Mouse (Mus musculus) cerebellum, postnatal 10 days (tissue): Measurements from ENCODE around the gene Aup1.

Source experiments
- DNase-seq, 2 experiments: peaks; one replicate each; pipeline ENCODE4 v3.0.0; 2021; ENCODE audit warnings: mixed read lengths in 2 of 2

Gene Aup1

DNA sequence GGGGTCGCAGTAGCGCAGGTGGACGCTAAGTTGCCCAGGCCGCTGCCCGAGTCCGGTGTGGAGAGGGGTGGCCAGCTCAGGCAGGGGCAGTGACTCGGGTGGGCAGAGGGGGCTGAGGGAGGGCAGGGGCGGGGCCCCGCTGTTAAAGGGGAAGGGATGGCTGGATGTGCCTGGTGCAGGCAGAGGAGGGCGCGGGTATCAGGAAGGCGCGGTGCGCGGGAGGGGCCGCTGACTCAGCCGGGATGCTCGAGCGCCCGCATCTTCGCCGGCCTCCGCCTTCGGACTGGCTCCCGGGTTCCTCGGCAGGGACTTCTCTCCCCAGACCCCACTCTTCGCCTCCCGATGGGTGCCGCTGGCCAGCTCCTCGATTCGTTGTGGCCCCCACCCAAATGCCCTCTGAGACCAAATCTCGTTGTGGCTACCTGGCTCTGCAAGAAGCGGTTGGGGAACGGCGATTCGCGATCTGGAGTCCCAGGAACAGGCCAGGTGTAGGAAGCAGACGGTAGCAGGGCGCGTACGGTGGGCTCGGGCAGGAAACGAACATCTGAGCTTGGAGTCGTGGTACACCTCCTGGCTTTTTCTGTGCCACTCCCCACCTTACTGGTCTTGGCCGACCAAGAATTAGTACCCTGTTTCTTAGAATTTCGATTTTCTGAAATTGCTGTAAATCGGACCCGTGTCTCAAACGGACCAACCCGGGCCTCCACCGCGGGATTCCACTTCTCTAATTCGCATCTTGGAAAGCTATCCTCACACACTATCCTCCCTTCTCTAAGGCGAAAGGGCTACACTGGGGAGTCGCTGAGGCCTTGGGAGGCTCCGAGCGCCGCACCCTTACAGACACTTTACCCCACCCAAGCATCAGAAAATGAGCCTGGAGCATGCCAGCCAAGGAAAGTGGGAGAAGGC is 16.2 kb downstream of the Aup1 start:
- peak; percentile 45 to 74 for DNase-seq

DNA sequence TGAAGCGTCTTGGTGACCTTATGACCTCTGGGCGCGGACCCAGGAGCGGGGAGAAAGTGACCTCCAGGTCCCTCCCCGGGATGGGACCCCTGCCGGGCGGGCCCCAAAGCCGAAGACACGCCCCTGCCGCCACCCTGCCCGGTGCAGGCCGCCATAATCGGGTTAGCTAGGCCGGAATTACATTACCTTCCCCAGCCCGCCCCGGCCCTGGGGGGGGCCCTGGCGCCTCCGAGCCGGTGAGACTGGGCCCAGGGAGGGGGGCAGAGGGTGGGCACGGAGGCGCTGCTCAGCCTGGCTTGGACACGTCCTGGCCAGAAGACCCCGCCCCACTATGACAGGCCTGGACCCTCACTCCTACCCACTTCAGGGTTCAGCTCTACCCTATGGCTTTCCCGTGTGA is 16.9 kb downstream of the Aup1 start:
- peak in 1 of 2 experiments; percentile 49 for DNase-seq

DNA sequence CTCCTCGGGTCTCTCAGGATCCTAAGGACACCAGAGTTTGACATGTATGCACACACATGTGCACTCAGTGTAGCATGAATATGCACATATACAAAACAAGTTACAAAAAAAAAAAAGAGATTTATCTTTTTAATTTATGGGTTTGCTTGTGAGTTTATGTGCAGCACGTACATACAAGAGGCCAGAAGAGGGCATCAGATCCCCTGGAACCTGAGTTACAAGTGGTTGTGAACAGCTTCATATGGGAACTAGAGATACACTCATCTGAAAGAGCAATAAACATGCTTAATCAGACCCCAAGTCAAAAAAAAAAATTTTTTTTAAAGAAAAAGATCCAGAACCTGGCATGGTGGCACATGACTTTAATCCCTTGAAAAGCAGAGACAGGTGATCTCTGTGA is 20.7 kb downstream of the Aup1 start:
- no peak for DNase-seq

DNA sequence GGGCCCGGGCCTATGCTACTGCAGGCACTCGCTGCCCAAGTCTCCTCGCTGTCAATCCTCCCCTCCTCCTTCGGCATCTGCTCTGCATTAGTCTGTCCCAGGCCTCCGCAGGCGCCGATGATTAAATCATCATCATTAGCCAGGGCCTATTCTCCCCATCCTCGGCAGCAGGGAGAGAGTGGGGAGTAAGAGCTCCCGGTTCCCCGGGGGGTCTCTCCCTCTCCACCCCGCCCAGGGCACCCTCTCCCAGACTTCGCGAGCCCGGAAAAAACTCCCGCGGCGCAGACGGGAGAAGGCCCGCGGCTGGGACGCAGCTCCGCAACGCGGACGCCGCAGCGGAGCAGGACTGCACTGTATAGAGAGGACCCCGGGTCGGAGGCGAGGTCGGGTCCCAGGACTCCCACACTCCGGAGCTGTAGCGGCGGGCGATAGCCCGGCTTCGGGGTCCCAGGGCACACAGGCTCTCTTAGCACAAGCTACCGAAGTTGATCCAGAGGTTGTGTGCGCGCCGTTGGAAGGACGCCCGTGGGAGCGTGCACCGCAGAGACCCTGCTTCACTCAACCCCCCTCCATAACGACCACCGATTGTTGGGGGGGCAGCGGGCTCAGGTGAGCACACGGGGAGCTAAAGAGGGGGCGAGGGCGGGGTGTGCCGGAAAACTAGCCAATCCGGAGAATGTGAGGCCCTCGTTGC is 23.5 kb downstream of the Aup1 start, which contains the start of gene Pcgf1:
Pcgf1 (plus strand) TSS at position 240 of the 694 bp plus-strand sequence.
- peak in 1 of 2 experiments; percentile 68 for DNase-seq

- peak; percentile 100 for DNase-seq
Measured at GRCm38 (mm10) chr6:83078324-83078858, 24.1 kb downstream of the Aup1 start.

GRCm38 (mm10) chr6:83080210-83080609 is 25.9 kb downstream of the Aup1 start:
- no peak for DNase-seq

GRCm38 (mm10) chr6:83083497-83083896 is 29.2 kb downstream of the Aup1 start:
- no peak for DNase-seq

DNA sequence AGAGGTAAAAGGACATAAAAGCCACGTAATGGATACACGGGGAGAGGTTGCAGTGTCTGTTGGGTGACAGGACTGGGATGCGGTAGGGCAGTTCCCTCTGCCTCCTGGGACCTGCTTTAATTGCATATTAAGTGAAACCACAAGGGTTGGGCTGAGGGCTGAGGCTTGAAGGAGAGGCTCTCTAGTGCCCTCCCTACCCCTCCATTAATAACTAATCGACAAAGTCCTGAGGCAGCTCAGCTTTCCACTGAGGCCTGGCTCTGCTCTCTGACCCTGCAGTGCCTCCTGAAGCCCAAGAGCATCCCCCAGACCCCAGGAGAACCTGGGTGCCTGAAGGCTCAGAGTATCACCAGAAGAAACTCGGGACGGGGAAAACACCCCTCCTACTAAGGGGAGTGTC is 30.2 kb downstream of the Aup1 start:
- no peak for DNase-seq

DNA sequence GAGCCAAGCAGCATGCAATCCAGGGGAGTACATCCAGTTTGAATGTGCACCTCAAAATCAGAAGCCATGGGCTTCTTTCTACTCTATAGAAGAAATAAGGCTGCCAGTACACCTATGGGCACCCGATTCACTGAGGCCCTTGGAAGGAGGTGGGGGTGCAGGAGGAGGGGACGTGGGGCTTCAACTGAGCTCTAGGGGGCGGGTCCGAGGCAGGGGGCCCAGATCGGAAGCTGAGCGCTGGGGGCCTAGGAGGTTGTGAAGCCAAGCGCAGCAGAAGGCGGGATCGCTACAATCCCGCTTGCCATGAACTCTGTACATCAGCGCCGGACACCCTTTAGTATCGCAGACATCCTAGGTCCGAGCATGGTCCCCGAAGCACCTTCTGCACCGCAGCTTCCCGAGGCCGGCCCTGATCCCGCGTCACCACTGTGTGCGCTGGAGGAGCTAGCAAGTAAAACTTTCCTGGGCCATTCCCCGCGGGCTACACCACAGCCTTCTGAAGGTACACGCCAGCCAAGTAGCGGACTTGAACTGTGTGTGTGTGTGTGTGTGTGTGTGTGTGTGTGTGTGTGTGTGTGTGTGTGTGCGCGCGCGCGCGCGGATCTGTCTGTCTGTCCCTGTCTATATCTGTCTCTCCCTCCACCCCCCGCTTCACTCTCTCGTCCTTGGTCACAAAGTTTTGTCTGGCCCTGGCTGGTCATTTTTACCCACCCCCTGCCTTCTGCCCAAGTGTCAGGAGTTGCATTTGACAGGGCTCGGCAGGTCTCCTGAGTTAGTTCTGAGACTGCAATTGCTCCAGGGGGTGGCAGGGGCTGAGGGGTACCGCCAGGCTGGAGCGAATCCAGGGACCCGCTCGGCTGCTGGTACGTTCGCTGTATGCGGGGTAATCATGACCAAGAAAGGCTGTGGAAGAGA is 32.1 kb downstream of the Aup1 start, which contains the start of gene Lbx2:
Lbx2 (plus strand) TSS at position 247 of the 915 bp plus-strand sequence.
- DNase-seq, result no peak

DNA sequence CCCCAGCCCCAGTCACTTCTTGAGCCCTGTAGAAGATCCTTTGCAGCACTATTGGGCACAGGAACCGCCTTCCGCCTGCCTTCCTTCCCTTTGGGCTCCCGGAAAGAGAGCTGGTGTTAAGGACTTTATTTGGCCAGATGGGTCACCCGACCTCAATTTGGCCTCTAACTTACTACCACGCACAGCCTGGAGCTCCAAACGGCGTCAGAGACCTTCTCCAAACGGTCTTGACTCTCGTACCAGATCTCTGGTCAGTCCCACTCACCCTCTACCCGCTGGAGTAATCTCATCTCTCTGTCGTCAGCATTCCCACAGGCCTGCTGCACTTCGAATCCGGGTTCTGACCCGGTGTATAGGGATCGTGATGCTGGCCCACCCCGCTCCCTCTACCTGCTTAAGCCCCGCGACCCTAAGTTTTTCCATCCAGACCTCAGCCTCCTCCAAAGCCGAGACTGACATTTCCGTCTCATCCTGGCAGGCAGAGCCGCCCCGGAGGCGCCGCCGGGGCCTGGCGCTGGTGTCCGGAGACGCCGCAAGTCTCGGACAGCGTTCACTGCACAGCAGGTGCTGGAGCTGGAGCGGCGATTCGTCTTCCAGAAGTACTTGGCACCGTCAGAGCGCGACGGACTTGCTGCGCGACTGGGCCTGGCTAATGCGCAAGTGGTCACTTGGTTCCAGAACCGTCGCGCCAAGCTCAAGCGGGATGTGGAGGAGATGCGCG is 33.0 kb downstream of the Aup1 start:
- peak; percentile 59 to 67 for DNase-seq

DNA sequence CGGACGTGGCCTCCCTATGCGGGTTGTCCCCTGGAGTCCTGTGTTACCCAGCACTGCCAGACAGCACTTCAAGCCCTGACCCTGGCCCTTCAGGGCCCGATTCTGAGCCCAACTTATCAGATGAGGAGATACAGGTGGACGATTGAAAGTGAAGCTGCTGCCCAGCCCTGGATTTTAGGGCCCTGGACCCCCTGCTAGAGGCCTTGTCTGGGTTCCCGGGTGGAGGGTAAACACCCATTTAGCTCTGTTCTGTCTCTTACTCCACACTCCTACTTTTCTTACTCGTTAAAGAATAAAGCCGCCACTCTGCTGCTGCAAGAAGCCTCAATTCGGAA is 33.6 kb downstream of the Aup1 start:
- DNase-seq, result no peak

DNA sequence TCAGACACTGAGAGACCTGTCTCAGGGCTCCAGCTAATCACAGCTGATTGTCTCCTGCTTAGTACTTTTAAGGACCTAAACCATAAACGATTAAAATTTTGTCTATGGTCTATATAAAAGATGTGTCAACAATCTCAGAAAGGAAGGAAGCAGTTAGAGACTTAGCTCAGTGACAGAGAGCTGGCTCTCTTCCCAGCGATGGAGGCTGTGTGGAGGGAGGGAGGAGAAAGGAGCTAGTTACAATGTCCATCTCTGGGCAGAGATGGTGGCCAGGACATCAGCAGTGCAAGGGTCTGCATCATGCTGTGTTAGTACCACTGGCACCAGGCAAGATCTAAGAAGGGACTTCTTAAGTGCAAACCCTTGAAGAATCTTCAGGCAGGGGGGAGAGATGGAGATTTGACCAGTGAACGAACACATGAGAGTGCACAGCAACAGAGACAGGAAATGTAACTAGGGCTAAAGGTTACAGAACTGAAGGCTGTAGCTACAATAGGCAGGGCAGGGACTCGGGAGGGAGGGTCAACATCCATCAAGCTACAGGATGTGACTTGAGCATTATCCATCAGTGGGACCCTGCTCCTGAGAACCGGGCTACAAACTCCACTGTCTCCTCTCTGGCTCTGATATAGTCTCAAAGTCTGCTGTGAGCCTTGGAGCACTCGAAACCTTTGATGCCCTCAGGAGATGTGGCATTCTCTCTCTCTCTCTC is 38.3 kb downstream of the Aup1 start:
- no peak for DNase-seq

- DNase-seq, result no peak
Measured at GRCm38 (mm10) chr6:83095968-83096367, 41.6 kb downstream of the Aup1 start.

DNA sequence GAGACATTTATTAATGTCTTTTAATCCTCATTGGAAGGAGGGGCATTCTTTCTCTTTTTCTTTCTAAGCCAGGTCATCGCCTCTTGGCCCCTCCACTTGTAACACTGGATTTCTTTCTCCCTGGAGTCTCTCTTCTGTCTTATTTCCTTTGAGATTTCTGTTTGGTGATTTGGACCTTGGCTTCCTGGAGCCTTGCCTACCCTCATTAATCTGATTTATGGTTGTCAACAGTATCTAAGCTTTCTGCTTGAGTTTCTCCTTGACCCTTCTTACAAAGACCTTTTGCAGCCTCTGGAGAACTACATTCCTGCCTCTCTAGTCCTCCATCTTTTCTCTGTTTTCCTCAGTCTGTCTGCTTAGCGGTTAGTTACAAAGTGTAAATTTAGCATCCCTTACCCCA is 44.1 kb downstream of the Aup1 start:
- DNase-seq, result no peak

DNA sequence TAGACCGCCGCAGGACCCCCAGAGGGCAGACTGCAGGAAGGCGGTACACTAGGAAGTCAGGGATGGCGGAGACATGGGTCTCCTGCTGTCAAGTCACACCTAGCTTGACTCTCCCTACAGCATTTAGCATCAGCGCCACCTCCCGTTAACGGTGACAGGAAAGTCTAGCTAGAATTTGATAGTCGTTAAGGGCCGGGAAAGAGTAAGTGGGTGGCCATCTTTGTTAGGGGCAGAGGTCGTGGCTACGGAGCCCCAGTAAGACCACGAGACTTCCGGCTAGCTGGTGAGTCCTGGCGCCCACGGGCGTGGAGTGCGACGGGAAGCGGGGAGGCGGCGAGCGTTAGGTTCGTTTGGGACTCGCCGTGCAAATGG is 47.0 kb downstream of the Aup1 start, which contains the start of the genes Ccdc142 and Gm42688:
Ccdc142 (plus strand) TSS at position 286 of the 372 bp plus-strand sequence.
Gm42688 (plus strand) TSS at position 302 of the 372 bp plus-strand sequence.
- peak; percentile 92 to 93 for DNase-seq

GRCm38 (mm10) chr6:83101688-83102556 is 47.6 kb downstream of the Aup1 start:
- DNase-seq, result peak; percentile 72 to 74

- DNase-seq, result no peak
Measured at GRCm38 (mm10) chr6:83103130-83103650, 48.9 kb downstream of the Aup1 start.

- DNase-seq, result no peak
Measured at GRCm38 (mm10) chr6:83104158-83104557, 49.8 kb downstream of the Aup1 start.
